Mouse (Mus musculus) urinary bladder, postnatal 10 days (tissue): Measurements from ENCODE around the gene Tmem44.
"Not testable (repeated sequence)": the region's sequence is repeated elsewhere in the genome, so short reads cannot be mapped to it uniquely, and the experiment has no call there.

Experiments used
- DNase-seq: peaks from one replicate; pipeline ENCODE4 v3.0.0; 2022; ENCODE audit warnings: low spot score

Gene Tmem44

GRCm38 (mm10) chr16:30494883-30495282 lies 55.8 kb downstream of the Tmem44 start:
- DNase-seq: no peak

GRCm38 (mm10) chr16:30491742-30492141 lies 58.9 kb downstream of the Tmem44 start:
- DNase-seq: no peak

GRCm38 (mm10) chr16:30490791-30491190 lies 59.9 kb downstream of the Tmem44 start:
- no peak for DNase-seq

- DNase-seq: no peak
Observed at GRCm38 (mm10) chr16:30490316-30490715, 60.3 kb downstream of the Tmem44 start.

GRCm38 (mm10) chr16:30489662-30490061 lies 61.0 kb downstream of the Tmem44 start:
- DNase-seq: no peak

- DNase-seq: no peak
Observed at GRCm38 (mm10) chr16:30486498-30486897, 64.1 kb downstream of the Tmem44 start.

GRCm38 (mm10) chr16:30477791-30478190 lies 72.9 kb downstream of the Tmem44 start:
- no peak for DNase-seq

- no peak for DNase-seq
Observed at GRCm38 (mm10) chr16:30477006-30477405, 73.6 kb downstream of the Tmem44 start.

GRCm38 (mm10) chr16:30475633-30476461 lies 74.8 kb downstream of the Tmem44 start:
- DNase-seq: no peak

GRCm38 (mm10) chr16:30472447-30472846 lies 78.2 kb downstream of the Tmem44 start:
- DNase-seq: no peak

- DNase-seq: no peak
Observed at GRCm38 (mm10) chr16:30471912-30472311, 78.7 kb downstream of the Tmem44 start.

- no peak for DNase-seq
Observed at GRCm38 (mm10) chr16:30468944-30469343, 81.7 kb downstream of the Tmem44 start.

GRCm38 (mm10) chr16:30465680-30466298 lies 84.9 kb downstream of the Tmem44 start:
- DNase-seq: no peak

- not testable (repeated sequence) for DNase-seq
Observed at GRCm38 (mm10) chr16:30464742-30465141, 85.9 kb downstream of the Tmem44 start.
